Comparison of ENCODE assay signal across 9 mouse cellular contexts in the genomic region with DNA sequence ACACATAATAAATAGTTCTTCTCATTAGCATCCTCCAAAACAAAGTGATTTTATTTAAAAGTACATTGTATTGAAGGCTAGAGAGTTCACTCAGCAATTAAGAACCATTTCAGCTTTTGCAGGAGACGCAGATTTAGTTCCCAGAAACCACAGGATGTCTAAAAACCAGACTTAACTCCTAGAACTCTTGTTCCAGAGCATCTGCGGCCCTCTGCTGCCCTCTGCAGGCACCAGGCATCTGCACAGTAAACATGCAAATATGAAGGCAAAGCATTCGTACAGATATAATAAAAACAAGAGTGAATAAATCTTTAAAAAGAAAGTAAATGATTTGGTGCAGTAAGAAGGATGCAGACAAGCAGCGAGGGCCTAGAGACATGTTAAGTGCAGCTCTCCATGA. TPM values are rescaled to one million over a fixed set of nuclear protein-coding genes. Genes with fewer than 3 reads are reported as not detected.
DNase-seq lines count a peak whose midpoint lies in the region; ATAC-seq lines count a peak whose summit lies in the region.
"Had no signal": no experiment of that assay in that cellular context is flagged by ENCODE, and none has a peak within 500 bp of the region (broad histone marks: within the 10 kb centered on the region; RNA-seq: fewer than 3 reads in every experiment).

No protein-coding gene starts in this region.

- H3K36me3 ChIP-seq in forebrain, embryonic 11.5 days (ENCODE audit: control insufficient read depth, insufficient read depth, low read length) = no peaks in the 10 kb centered on the region
- no peaks in the 10 kb centered on the region for H3K36me3 ChIP-seq in forebrain, embryonic 13.5 days (ENCODE audit: poor library complexity, severe bottlenecking)
- no peaks in the 10 kb centered on the region for H3K36me3 ChIP-seq in embryonic facial prominence, embryonic 11.5 days (replicated peaks; ENCODE audit: control insufficient read depth, insufficient read depth, low read depth, low read length)
- H3K36me3 ChIP-seq: lung, embryonic 15.5 days had no signal

- no peak overlapping the region for H3K4me2 ChIP-seq in forebrain, embryonic 11.5 days (ENCODE audit: low read depth, low read length, severe bottlenecking)
- H3K4me2 ChIP-seq in forebrain, embryonic 13.5 days = no peak overlapping the region
- no peak overlapping the region for H3K4me2 ChIP-seq in embryonic facial prominence, embryonic 11.5 days (ENCODE audit: low read depth, low read length)
- H3K4me2 ChIP-seq: lung, embryonic 15.5 days had no signal

- 0 out of 2 replicates have a peak, but pooled peaks have one; percentile 33 for ATAC-seq in forebrain, embryonic 11.5 days (replicated peaks; ENCODE audit: low FRiP score)
- ATAC-seq in forebrain, embryonic 13.5 days = no peak
- ATAC-seq in embryonic facial prominence, embryonic 11.5 days (replicated peaks; ENCODE audit: insufficient number of reproducible peaks, low FRiP score, low TSS enrichment, low read depth) = no peak
- peak; percentile 58 for ATAC-seq in megakaryocyte progenitor cell, adult 5-6 weeks (replicated peaks; ENCODE audit: poor library complexity)

- H3K27me3 ChIP-seq in forebrain, embryonic 11.5 days (ENCODE audit: control insufficient read depth, insufficient read depth, low read length) = no peaks in the 10 kb centered on the region
- H3K27me3 ChIP-seq in forebrain, embryonic 13.5 days = no peaks in the 10 kb centered on the region
- H3K27me3 ChIP-seq in embryonic facial prominence, embryonic 11.5 days (ENCODE audit: control insufficient read depth, insufficient read depth, low read length) = no peaks in the 10 kb centered on the region
- H3K27me3 ChIP-seq: lung, embryonic 15.5 days had no signal

- DNase-seq in forebrain, embryonic 11.5 days (ENCODE audit: low spot score) = peak; percentile 66
- DNase-seq in thymus, postnatal 10 days (ENCODE audit: low spot score in 2 of 2) = peak; percentile 4 to 14
- DNase-seq in thymus, adult 18-20 months = no peak
- DNase-seq in embryonic facial prominence, embryonic 11.5 days (ENCODE audit: low spot score) = peak; percentile 66
- peak; percentile 33 for DNase-seq in layer of hippocampus, adult 9-10 months (ENCODE audit: low spot score)
- DNase-seq in urinary bladder, postnatal 14 days (ENCODE audit: low spot score) = peak; percentile 82

- H3K27ac ChIP-seq in forebrain, embryonic 11.5 days (ENCODE audit: low read depth, low read length) = no peak overlapping the region
- H3K27ac ChIP-seq in forebrain, embryonic 13.5 days = no peak overlapping the region
- no peak overlapping the region for H3K27ac ChIP-seq in embryonic facial prominence, embryonic 11.5 days (replicated peaks; ENCODE audit: low read depth, low read length)
- H3K27ac ChIP-seq: lung, embryonic 15.5 days had no signal

- 59% methylated on average over 4 of the region's 4 CpGs for WGBS in forebrain, embryonic 11.5 days
- WGBS in forebrain, embryonic 13.5 days = 62% methylated on average over 4 of the region's 4 CpGs
- WGBS in embryonic facial prominence, embryonic 11.5 days = 59% methylated on average over 4 of the region's 4 CpGs

- no peak overlapping the region for H3K9ac ChIP-seq in forebrain, embryonic 11.5 days (ENCODE audit: low read length)
- no peak overlapping the region for H3K9ac ChIP-seq in forebrain, embryonic 13.5 days
- no peak overlapping the region for H3K9ac ChIP-seq in embryonic facial prominence, embryonic 11.5 days (replicated peaks; ENCODE audit: low read length)
- H3K9ac ChIP-seq: lung, embryonic 15.5 days had no signal

- H3K4me3 ChIP-seq in forebrain, embryonic 11.5 days (ENCODE audit: low read depth, low read length) = no peak overlapping the region
- H3K4me3 ChIP-seq in forebrain, embryonic 13.5 days = no peak overlapping the region
- H3K4me3 ChIP-seq in embryonic facial prominence, embryonic 11.5 days (ENCODE audit: low read depth, low read length) = no peak overlapping the region
- H3K4me3 ChIP-seq: lung, embryonic 15.5 days had no signal

- no peaks in the 10 kb centered on the region for H3K4me1 ChIP-seq in forebrain, embryonic 11.5 days (replicated peaks; ENCODE audit: control insufficient read depth, insufficient read depth, low read length)
- no peaks in the 10 kb centered on the region for H3K4me1 ChIP-seq in forebrain, embryonic 13.5 days
- H3K4me1 ChIP-seq in embryonic facial prominence, embryonic 11.5 days (ENCODE audit: control insufficient read depth, insufficient read depth, low read length) = no peaks in the 10 kb centered on the region
- H3K4me1 ChIP-seq: lung, embryonic 15.5 days had no signal

- no peaks in the 10 kb centered on the region for H3K9me3 ChIP-seq in forebrain, embryonic 11.5 days (ENCODE audit: control insufficient read depth, low read length)
- no peaks in the 10 kb centered on the region for H3K9me3 ChIP-seq in forebrain, embryonic 13.5 days (replicated peaks)
- no peaks in the 10 kb centered on the region for H3K9me3 ChIP-seq in embryonic facial prominence, embryonic 11.5 days (replicated peaks; ENCODE audit: control insufficient read depth, low read length)
- H3K9me3 ChIP-seq: lung, embryonic 15.5 days had no signal

RNA-seq across cellular contexts. Expression of a gene that starts 8.5 kb away (rescaled TPM):
- polyA plus RNA-seq in forebrain, embryonic 11.5 days (2014; fragmentation: Nextera tagmentation; extraction: Ambion mirVana) = not detected in 2 replicates
- not detected in 2 replicates for polyA plus RNA-seq in forebrain, embryonic 13.5 days (2015; fragmentation: Nextera tagmentation; extraction: Ambion mirVana)
- not detected in 2 replicates for polyA plus RNA-seq in embryonic facial prominence, embryonic 11.5 days (2014; fragmentation: Nextera tagmentation; extraction: Ambion mirVana)
- not detected in 2 replicates for total RNA-seq in megakaryocyte progenitor cell, adult 5-6 weeks (2015)
- not detected in 2 replicates for total RNA-seq in megakaryocyte progenitor cell, adult 5-6 weeks (2017)

RNA-seq across cellular contexts. Expression of a gene that starts 52.4 kb away (rescaled TPM):
- not detected in 2 replicates for polyA plus RNA-seq in forebrain, embryonic 11.5 days (2014; fragmentation: Nextera tagmentation; extraction: Ambion mirVana)
- not detected in 2 replicates for polyA plus RNA-seq in forebrain, embryonic 13.5 days (2015; fragmentation: Nextera tagmentation; extraction: Ambion mirVana)
- polyA plus RNA-seq in embryonic facial prominence, embryonic 11.5 days (2014; fragmentation: Nextera tagmentation; extraction: Ambion mirVana) = not detected in 2 replicates
- total RNA-seq in megakaryocyte progenitor cell, adult 5-6 weeks (2015) = not detected in 2 replicates
- total RNA-seq in megakaryocyte progenitor cell, adult 5-6 weeks (2017) = not detected in 2 replicates
- polyA plus RNA-seq: lung, embryonic 15.5 days had no signal

Comparison
In these comparisons a context has a peak if more than half of its experiments do, and no peak if none do; other contexts are left out.
1. ATAC-seq: peak in forebrain, embryonic 11.5 days (single experiment) and megakaryocyte progenitor cell, adult 5-6 weeks (single experiment); none in forebrain, embryonic 13.5 days (single experiment) and embryonic facial prominence, embryonic 11.5 days (single experiment).
2. DNase-seq: peak in forebrain, embryonic 11.5 days (single experiment), thymus, postnatal 10 days (2 of 2), embryonic facial prominence, embryonic 11.5 days (single experiment), layer of hippocampus, adult 9-10 months (single experiment) and urinary bladder, postnatal 14 days (single experiment); none in thymus, adult 18-20 months (0 of 2).